Mouse (Mus musculus): ENCODE data around the gene Awat1. TPM values are rescaled to one million over a fixed set of nuclear protein-coding genes. Genes with fewer than 3 reads are reported as not detected.

The Awat1 gene
- polyA plus RNA-seq, 1 experiment from 2014 or later = not detected

DNA sequence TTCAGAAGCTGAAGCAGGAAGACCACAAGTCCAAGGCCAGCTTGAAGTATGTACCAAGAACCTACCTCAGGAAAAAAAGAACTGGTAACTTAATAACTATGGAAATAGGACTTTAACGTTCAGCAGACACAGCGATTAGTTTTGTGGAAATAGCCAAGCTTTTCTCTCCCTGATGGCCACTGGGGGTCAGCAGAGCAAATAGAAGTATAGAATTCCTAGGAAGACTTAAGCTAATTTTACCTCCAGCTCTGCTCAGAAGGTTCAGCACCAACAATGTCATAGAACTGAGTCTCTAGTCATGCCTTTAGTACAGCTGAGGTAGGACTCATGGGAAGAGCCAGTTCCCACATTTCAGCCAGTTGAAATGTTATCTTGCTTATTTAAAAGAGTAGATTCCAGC, 49.3 kb downstream of the Awat1 start:
- no peak overlapping the region for H3K9ac ChIP-seq (ENCODE audit: low read depth, low read length)
- H3K4me1 ChIP-seq (ENCODE audit: control insufficient read depth, insufficient read depth, low read length) = 0 out of 2 replicates have a peak, but pooled peaks cover 5% of the 10 kb centered on the region
- ATAC-seq (ENCODE audit: low read depth) (no peak), DNase-seq (ENCODE audit: low spot score) (no peak)
- H3K27me3 ChIP-seq (replicated peaks; ENCODE audit: control insufficient read depth, insufficient read depth, low read length) = peaks cover 9% of the 10 kb centered on the region
- H3K36me3 ChIP-seq (ENCODE audit: control insufficient read depth, insufficient read depth, low read length) = 0 out of 2 replicates have a peak, but pooled peaks cover 9% of the 10 kb centered on the region
- H3K4me2 ChIP-seq (ENCODE audit: low read depth, low read length) = no peak overlapping the region
- H3K4me3 ChIP-seq (ENCODE audit: low read depth, low read length) = no peak overlapping the region
- WGBS = 65% methylated on average over 2 of the region's 2 CpGs
- no peaks in the 10 kb centered on the region for H3K9me3 ChIP-seq (ENCODE audit: control insufficient read depth, low read length)
- H3K27ac ChIP-seq (replicated peaks; ENCODE audit: low read depth, low read length) = no peak overlapping the region

DNA sequence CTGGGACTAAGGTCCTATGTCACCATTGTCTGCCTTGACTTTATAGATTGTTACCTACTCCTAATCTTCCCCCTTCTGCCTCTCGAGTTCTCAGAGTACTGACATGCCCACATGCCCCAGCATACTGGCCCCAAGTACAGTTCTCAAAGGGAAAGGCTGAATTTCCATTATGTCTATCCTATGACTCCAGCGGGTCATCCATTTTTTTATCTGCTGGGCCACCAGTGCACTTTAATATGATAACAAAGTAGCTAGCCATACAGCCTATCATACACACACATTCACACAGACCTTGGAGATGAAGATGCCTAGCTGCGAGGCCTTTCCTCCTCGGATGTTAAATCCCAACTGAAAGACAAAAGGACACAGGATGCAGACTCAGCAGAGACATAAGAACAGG, 52.2 kb downstream of the Awat1 start:
- H3K36me3 ChIP-seq (ENCODE audit: control insufficient read depth, insufficient read depth, low read length) = 0 out of 2 replicates have a peak, but pooled peaks cover 9% of the 10 kb centered on the region
- no peaks in the 10 kb centered on the region for H3K27me3 ChIP-seq (replicated peaks; ENCODE audit: control insufficient read depth, insufficient read depth, low read length)
- H3K4me1 ChIP-seq (ENCODE audit: control insufficient read depth, insufficient read depth, low read length) = 0 out of 2 replicates have a peak, but pooled peaks cover 5% of the 10 kb centered on the region
- peak overlapping the region; percentile 44; the same call in 1 of the 2 replicates for H3K4me2 ChIP-seq (ENCODE audit: low read depth, low read length)
- H3K4me3 ChIP-seq (ENCODE audit: low read depth, low read length) = no peak overlapping the region
- H3K9me3 ChIP-seq (ENCODE audit: control insufficient read depth, low read length) = no peaks in the 10 kb centered on the region
- no peak overlapping the region for H3K9ac ChIP-seq (ENCODE audit: low read depth, low read length)
- no peak for DNase-seq (ENCODE audit: low spot score)
- H3K27ac ChIP-seq (replicated peaks; ENCODE audit: low read depth, low read length) = no peak overlapping the region
- 86% methylated on average over 4 of the region's 4 CpGs for WGBS
- ATAC-seq (ENCODE audit: low read depth) = no peak

DNA sequence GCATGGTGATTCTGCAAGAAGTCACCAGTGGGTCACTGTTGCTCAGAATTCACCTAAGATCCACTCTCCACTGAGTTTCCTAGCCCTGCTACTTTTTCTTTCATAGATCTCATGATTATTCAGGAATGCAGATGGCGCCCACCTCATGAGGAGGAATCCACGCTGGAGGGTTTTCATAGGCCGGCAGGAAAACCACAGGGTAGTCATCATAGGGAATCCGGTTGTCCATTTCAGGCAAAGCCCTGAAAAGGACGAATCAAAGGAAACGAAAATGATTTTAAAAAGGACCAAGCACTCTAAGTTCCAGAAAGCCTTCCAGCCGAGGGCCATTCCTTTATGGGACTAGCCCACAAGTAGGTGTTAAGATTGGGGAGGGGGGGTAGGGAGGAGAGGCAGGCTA, 53.1 kb downstream of the Awat1 start:
- DNase-seq (ENCODE audit: low spot score) (no peak), ATAC-seq (ENCODE audit: low read depth) (no peak)
- H3K9me3 ChIP-seq (ENCODE audit: control insufficient read depth, low read length) = no peaks in the 10 kb centered on the region
- H3K4me2 ChIP-seq (ENCODE audit: low read depth, low read length) = peak overlapping the region; percentile 44
- H3K27ac ChIP-seq (replicated peaks; ENCODE audit: low read depth, low read length) = 0 out of 2 replicates have a peak overlapping the region, but pooled peaks have one; percentile 63
- H3K36me3 ChIP-seq (ENCODE audit: control insufficient read depth, insufficient read depth, low read length) = 0 out of 2 replicates have a peak, but pooled peaks cover 9% of the 10 kb centered on the region
- 41% methylated on average over 7 of the region's 7 CpGs for WGBS
- H3K4me1 ChIP-seq (ENCODE audit: control insufficient read depth, insufficient read depth, low read length) = 0 out of 2 replicates have a peak, but pooled peaks cover 5% of the 10 kb centered on the region
- H3K9ac ChIP-seq (ENCODE audit: low read depth, low read length) = peak overlapping the region; percentile 66
- H3K27me3 ChIP-seq (replicated peaks; ENCODE audit: control insufficient read depth, insufficient read depth, low read length) = no peaks in the 10 kb centered on the region
- H3K4me3 ChIP-seq (ENCODE audit: low read depth, low read length) = peak overlapping the region; percentile 57

DNA sequence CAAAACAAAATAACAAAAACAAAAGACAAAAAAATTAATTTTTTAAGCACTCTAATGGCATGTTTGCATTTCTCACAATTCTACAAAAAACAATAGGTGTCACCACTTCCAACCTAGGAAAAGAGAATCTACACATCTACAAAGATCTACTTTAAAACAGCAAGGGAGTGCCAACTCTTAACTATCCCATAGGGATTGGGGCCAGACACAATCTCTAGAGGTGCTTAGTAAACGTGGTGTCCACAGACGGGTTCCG, 53.4 kb downstream of the Awat1 start, which contains the start of gene Kif4:
Gene Kif4, plus strand, starts transcription at position 192 of the 256 bp plus-strand sequence.
- H3K9ac ChIP-seq (ENCODE audit: low read depth, low read length) = peak within 1 kb of the TSS; percentile 70
- no peak for DNase-seq (ENCODE audit: low spot score)
- 28% methylated on average over 3 of the region's 3 CpGs for WGBS
- no peaks in the 10 kb centered on the region for H3K9me3 ChIP-seq (ENCODE audit: control insufficient read depth, low read length)
- 0 out of 2 replicates have a peak, but pooled peaks cover 5% of the 10 kb centered on the region for H3K4me1 ChIP-seq (ENCODE audit: control insufficient read depth, insufficient read depth, low read length)
- H3K4me2 ChIP-seq (ENCODE audit: low read depth, low read length) = peak within 1 kb of the TSS; percentile 68
- H3K27ac ChIP-seq (replicated peaks; ENCODE audit: low read depth, low read length) = peak within 1 kb of the TSS; percentile 82
- no peaks in the 10 kb centered on the region for H3K27me3 ChIP-seq (replicated peaks; ENCODE audit: control insufficient read depth, insufficient read depth, low read length)
- ATAC-seq (ENCODE audit: low read depth) = no peak
- H3K36me3 ChIP-seq (ENCODE audit: control insufficient read depth, insufficient read depth, low read length) = 0 out of 2 replicates have a peak, but pooled peaks cover 9% of the 10 kb centered on the region
- peak within 1 kb of the TSS; percentile 57 for H3K4me3 ChIP-seq (ENCODE audit: low read depth, low read length)

DNA sequence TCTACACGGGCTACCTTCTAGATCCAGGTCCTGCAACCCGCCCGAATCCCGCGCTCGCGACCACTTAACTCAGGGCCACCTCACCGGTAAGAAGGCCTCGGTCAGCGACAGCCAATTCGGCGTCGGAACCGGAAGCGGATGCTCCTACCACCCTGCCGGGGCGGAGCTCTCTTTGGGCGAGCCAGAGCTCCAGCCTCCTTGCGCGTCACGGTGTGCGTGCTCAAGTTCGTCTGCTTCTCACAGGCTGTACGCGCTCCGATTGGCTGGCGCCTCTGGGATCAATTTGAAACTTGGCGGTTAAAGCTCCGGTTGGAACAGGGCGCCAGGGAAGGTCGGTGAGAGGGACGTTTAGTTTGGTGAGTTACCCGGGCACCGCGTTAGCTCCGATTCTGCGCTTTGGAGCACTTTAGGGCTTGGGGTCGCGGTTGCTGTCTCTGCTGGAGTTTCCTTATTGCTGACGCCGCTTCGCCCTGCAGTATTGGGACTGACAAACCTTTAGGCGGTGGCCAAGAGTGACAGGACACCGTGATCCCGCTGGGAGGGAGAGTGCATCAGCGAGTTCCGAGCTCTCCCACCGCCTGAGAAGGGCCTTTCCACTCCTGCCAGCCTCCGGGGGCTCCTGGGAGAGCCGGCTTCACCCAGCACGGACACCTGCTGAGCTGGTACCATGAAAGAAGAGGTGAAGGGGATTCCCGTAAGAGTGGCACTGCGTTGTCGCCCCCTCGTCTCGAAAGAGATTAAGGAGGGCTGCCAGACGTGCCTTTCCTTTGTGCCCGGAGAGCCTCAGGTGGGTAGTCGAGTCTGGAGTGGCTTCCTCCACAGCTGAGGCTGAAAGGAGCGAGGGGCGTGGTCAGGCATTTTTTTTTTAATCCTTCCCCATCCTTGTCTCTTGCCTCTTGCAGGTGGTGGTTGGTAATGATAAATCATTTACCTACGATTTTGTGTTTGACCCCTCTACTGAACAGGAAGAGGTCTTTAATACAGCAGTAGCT, 54.0 kb downstream of the Awat1 start, which contains the start of gene Pdzd11:
Gene Pdzd11, minus strand, starts transcription at position 767 of the 992 bp plus-strand sequence.
- 24% methylated on average over 59 of the region's 62 CpGs for WGBS
- 0 out of 2 replicates have a peak, but pooled peaks cover 9% of the 10 kb centered on the region for H3K36me3 ChIP-seq (ENCODE audit: control insufficient read depth, insufficient read depth, low read length)

More for the DNA sequence above, 54.0 kb downstream of the Awat1 start, which contains the start of gene Pdzd11:
- H3K9me3 ChIP-seq (ENCODE audit: control insufficient read depth, low read length) = no peaks in the 10 kb centered on the region
- peak within 1 kb of the TSS; percentile 57 for H3K4me3 ChIP-seq (ENCODE audit: low read depth, low read length)
- H3K4me2 ChIP-seq (ENCODE audit: low read depth, low read length) = peak within 1 kb of the TSS; percentile 68
- H3K27ac ChIP-seq (replicated peaks; ENCODE audit: low read depth, low read length) = peak within 1 kb of the TSS; percentile 82
- DNase-seq (ENCODE audit: low spot score) = peak; percentile 98
- ATAC-seq (ENCODE audit: low read depth) = peak; percentile 100
- 0 out of 2 replicates have a peak, but pooled peaks cover 5% of the 10 kb centered on the region for H3K4me1 ChIP-seq (ENCODE audit: control insufficient read depth, insufficient read depth, low read length)
- H3K27me3 ChIP-seq (replicated peaks; ENCODE audit: control insufficient read depth, insufficient read depth, low read length) = no peaks in the 10 kb centered on the region
- peak within 1 kb of the TSS; percentile 70 for H3K9ac ChIP-seq (ENCODE audit: low read depth, low read length)

Other genes with a start within 250 kb of the Awat1 start
- not detected in 2 replicates for gene Otud6a, start 143.2 kb upstream of the Awat1 start, polyA plus RNA-seq (2014; fragmentation: Nextera tagmentation; extraction: Ambion mirVana)
- 0.81 and 1.0 TPM in 2 replicates for gene Awat2, start 129.5 kb upstream of the Awat1 start, polyA plus RNA-seq (2014; fragmentation: Nextera tagmentation; extraction: Ambion mirVana)
- 42.0 and 44.4 TPM in 2 replicates for gene Igbp1, start 78.0 kb upstream of the Awat1 start, polyA plus RNA-seq (2014; fragmentation: Nextera tagmentation; extraction: Ambion mirVana)
- gene Dgat2l6, start 47.4 kb upstream of the Awat1 start, polyA plus RNA-seq (2014; fragmentation: Nextera tagmentation; extraction: Ambion mirVana) = not detected in 2 replicates
- 0.13 and 0.25 TPM in 2 replicates for gene P2ry4, start 22.6 kb downstream of the Awat1 start, polyA plus RNA-seq (2014; fragmentation: Nextera tagmentation; extraction: Ambion mirVana)
- gene Arr3, start 33.2 kb downstream of the Awat1 start, polyA plus RNA-seq (2014; fragmentation: Nextera tagmentation; extraction: Ambion mirVana) = not detected in 2 replicates
- 21.3 and 28.9 TPM in 2 replicates for gene Kif4, start 53.5 kb downstream of the Awat1 start, polyA plus RNA-seq (2014; fragmentation: Nextera tagmentation; extraction: Ambion mirVana)
- 105 and 113 TPM in 2 replicates for gene Pdzd11, start 54.3 kb downstream of the Awat1 start, polyA plus RNA-seq (2014; fragmentation: Nextera tagmentation; extraction: Ambion mirVana)
- gene Gdpd2, start 157.6 kb downstream of the Awat1 start, polyA plus RNA-seq (2014; fragmentation: Nextera tagmentation; extraction: Ambion mirVana) = 7.1 and 7.5 TPM in 2 replicates
- gene Dlg3, start 195.5 kb downstream of the Awat1 start, polyA plus RNA-seq (2014; fragmentation: Nextera tagmentation; extraction: Ambion mirVana) = 4.5 and 6.2 TPM in 2 replicates